Mouse (Mus musculus): Measurements from ENCODE around the gene 9830107B12Rik.

Gene 9830107B12Rik

GRCm38 (mm10) chr17:48094820-48095680 is 51.0 kb downstream of the 9830107B12Rik start:
- DNase-seq (ENCODE audit: low read depth, low spot score), result no peak

GRCm38 (mm10) chr17:48093286-48093817 is 52.7 kb downstream of the 9830107B12Rik start:
- DNase-seq (ENCODE audit: low read depth, low spot score), result peak; percentile 57

DNA sequence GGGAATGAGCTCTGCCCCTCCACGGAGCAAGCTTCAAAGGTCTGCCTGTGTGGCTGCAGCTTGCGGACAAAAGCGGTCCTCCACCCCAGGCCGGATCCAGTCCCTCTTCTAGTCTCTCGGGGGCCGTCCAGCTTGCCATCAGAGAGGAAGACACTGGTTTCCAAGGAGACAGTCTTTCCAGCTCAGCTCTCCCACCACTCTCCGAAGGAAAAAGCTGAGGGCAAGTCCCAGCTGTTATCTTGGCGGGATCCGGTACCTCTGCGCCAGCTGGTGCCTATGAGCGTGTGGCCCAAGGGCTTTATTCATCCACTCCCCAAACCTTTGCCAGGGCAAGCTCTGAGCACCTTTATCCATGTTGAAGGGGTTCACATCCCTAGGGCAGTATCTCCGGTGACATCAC is 55.8 kb downstream of the 9830107B12Rik start:
- peak; percentile 21 for DNase-seq (ENCODE audit: low read depth, low spot score)

- DNase-seq (ENCODE audit: low read depth, low spot score), result no peak
These were observed 56.6 kb downstream of the 9830107B12Rik start for GRCm38 (mm10) chr17:48089446-48089845.

GRCm38 (mm10) chr17:48089019-48089418 is 57.0 kb downstream of the 9830107B12Rik start, which contains the start of gene 1700067P10Rik:
TSS of gene 1700067P10Rik (plus strand) at chr17:48089319.
- no peak for DNase-seq (ENCODE audit: low read depth, low spot score)

GRCm38 (mm10) chr17:48080626-48081025 is 65.4 kb downstream of the 9830107B12Rik start:
- peak; percentile 64 for DNase-seq (ENCODE audit: low read depth, low spot score)

All from R1 (cell line).